Mouse (Mus musculus) heart, postnatal 36 days (tissue): ENCODE results near the gene Mbnl2. TPM values are rescaled to one million over a fixed set of nuclear protein-coding genes. Genes with fewer than 3 reads are reported as not detected.
A peak's percentile ranks its signal among the peaks of the same experiment; 100 is the strongest.

Source experiments
- DNase-seq, 2 experiments: peaks; one replicate each; pipeline ENCODE4 v3.0.0; 2021 to 2022
- intact Hi-C: fragments of 180-260 bp; cut with DNase I; formaldehyde crosslinking; loops from one replicate; pipeline ENCODE4 v1.15.1; 2025
- total RNA-seq, 2 experiments: library from RNA; stranded (reverse); gene quantifications; 2 replicates each; pipeline ENCODE4 v1.2.3; 2021

Gene Mbnl2
- total RNA-seq, 2 experiments from 2014 or later: 248 to 254 TPM

GRCm38 (mm10) chr14:120295355-120296220 is 20.1 kb downstream of the Mbnl2 start:
- intact Hi-C loops: loop anchor here (2.0 to 5.0 kb wide), 3 partner anchors 19 to 57 kb away; no protein-coding TSS in a partner anchor
- DNase-seq: no peak

- DNase-seq: peak in 1 of 2 experiments; percentile 68
- intact Hi-C loops: loop anchor here (2.0 to 5.0 kb wide), 2 partner anchors 20 to 56 kb away; no protein-coding TSS in a partner anchor
These were observed 20.9 kb downstream of the Mbnl2 start for GRCm38 (mm10) chr14:120296231-120297006.

- intact Hi-C loops: loop anchor here (2.0 to 5.0 kb wide), 2 partner anchors 20 to 55 kb away; no protein-coding TSS in a partner anchor
- DNase-seq: peak in 1 of 2 experiments; percentile 62
These were observed 21.8 kb downstream of the Mbnl2 start for GRCm38 (mm10) chr14:120297137-120297749.

GRCm38 (mm10) chr14:120297833-120298232 is 22.4 kb downstream of the Mbnl2 start:
- intact Hi-C loops: loop anchor here (2.0 to 5.0 kb wide), 2 partner anchors 21 to 54 kb away; no protein-coding TSS in a partner anchor
- no peak for DNase-seq

- DNase-seq: no peak
- intact Hi-C loops: loop anchor here (5.0 kb wide), 1 partner anchor 54 kb away; no protein-coding TSS in a partner anchor
These were observed 23.0 kb downstream of the Mbnl2 start for GRCm38 (mm10) chr14:120298439-120298838.

- intact Hi-C loops: loop anchor here (5.0 kb wide), 1 partner anchor 53 kb away; no protein-coding TSS in a partner anchor
- DNase-seq: peak in 1 of 2 experiments; percentile 61
These were observed 24.2 kb downstream of the Mbnl2 start for GRCm38 (mm10) chr14:120299716-120300115.

- DNase-seq: no peak
- intact Hi-C loops: no loop called here
These were observed 24.7 kb downstream of the Mbnl2 start for GRCm38 (mm10) chr14:120300191-120300590.

GRCm38 (mm10) chr14:120300814-120301213 is 25.3 kb downstream of the Mbnl2 start:
- DNase-seq: no peak
- intact Hi-C loops: no loop called here

GRCm38 (mm10) chr14:120302913-120303548 is 27.6 kb downstream of the Mbnl2 start:
- peak in 1 of 2 experiments; percentile 58 for DNase-seq
- intact Hi-C loops: no loop called here

GRCm38 (mm10) chr14:120306229-120306628 is 30.8 kb downstream of the Mbnl2 start:
- DNase-seq: no peak
- intact Hi-C loops: no loop called here

- intact Hi-C loops: no loop called here
- DNase-seq: no peak
These were observed 31.9 kb downstream of the Mbnl2 start for GRCm38 (mm10) chr14:120307356-120307755.

- DNase-seq: no peak
- intact Hi-C loops: no loop called here
These were observed 32.5 kb downstream of the Mbnl2 start for GRCm38 (mm10) chr14:120307963-120308362.

GRCm38 (mm10) chr14:120309691-120310090 is 34.2 kb downstream of the Mbnl2 start:
- intact Hi-C loops: no loop called here
- no peak for DNase-seq

GRCm38 (mm10) chr14:120311330-120312097 is 36.0 kb downstream of the Mbnl2 start:
- no peak for DNase-seq
- intact Hi-C loops: no loop called here

- intact Hi-C loops: no loop called here
- DNase-seq: no peak
These were observed 37.4 kb downstream of the Mbnl2 start for GRCm38 (mm10) chr14:120312661-120313406.

GRCm38 (mm10) chr14:120313466-120313865 is 38.0 kb downstream of the Mbnl2 start:
- DNase-seq: no peak
- intact Hi-C loops: no loop called here

GRCm38 (mm10) chr14:120315721-120316120 is 40.3 kb downstream of the Mbnl2 start:
- no peak for DNase-seq
- intact Hi-C loops: no loop called here

GRCm38 (mm10) chr14:120318326-120318935 is 43.0 kb downstream of the Mbnl2 start:
- no peak for DNase-seq
- intact Hi-C loops: no loop called here
